Mouse (Mus musculus) intestine, embryonic 15.5 days (tissue): ENCODE measurements around the gene Sgpl1. TPM values are rescaled to one million over a fixed set of nuclear protein-coding genes. Genes with fewer than 3 reads are reported as not detected.
A peak's percentile ranks its signal among the peaks of the same experiment; 100 is the strongest.
"Not testable (repeated sequence)": the region's sequence is repeated elsewhere in the genome, so short reads cannot be mapped to it uniquely, and the experiment has no call there.

Experiments
- ATAC-seq: fragments of 200-750 bp; cut with Nextera tagmentation; 2 replicates; pipeline ENCODE4 v1.8.0; 2017; ENCODE audit warnings: moderate TSS enrichment, moderate library complexity
- H3K27ac ChIP-seq: fragments of 300-500 bp; sonication (generic); 2 replicates; pipeline ENCODE4 v1.5.1; 2015; ENCODE audit warnings: mild to moderate bottlenecking, inconsistent platforms
- H3K27me3 ChIP-seq: fragments of 300-500 bp; sonication (generic); replicated peaks from 2 replicates; pipeline ENCODE4 v1.6.1; 2015; ENCODE audit warnings: inconsistent platforms
- H3K36me3 ChIP-seq: fragments of 300-500 bp; sonication (generic); 2 replicates; pipeline ENCODE4 v1.6.1; 2015; ENCODE audit warnings: inconsistent platforms
- H3K4me1 ChIP-seq: fragments of 300-500 bp; sonication (generic); replicated peaks from 2 replicates; pipeline ENCODE4 v1.6.1; 2015; ENCODE audit warnings: inconsistent platforms
- H3K4me2 ChIP-seq: fragments of 300-500 bp; sonication (generic); replicated peaks from 2 replicates; pipeline ENCODE4 v1.6.1; 2015; ENCODE audit warnings: mild to moderate bottlenecking, inconsistent platforms
- H3K4me3 ChIP-seq: fragments of 300-500 bp; sonication (generic); replicated peaks from 2 replicates; pipeline ENCODE4 v1.5.1; 2015; ENCODE audit warnings: inconsistent platforms
- H3K9ac ChIP-seq: fragments of 300-500 bp; sonication (generic); 2 replicates; pipeline ENCODE4 v1.6.1; 2015; ENCODE audit warnings: inconsistent platforms
- H3K9me3 ChIP-seq: fragments of 300-500 bp; sonication (generic); 2 replicates; pipeline ENCODE4 v1.6.1; 2016; ENCODE audit warnings: inconsistent platforms
- WGBS: fragments of 180-500 bp; shearing (Covaris S2); methylation state at CpG from one replicate; pipeline ENCODE4 v1.1.7; 2015; 5-methylcytosine and 5-hydroxymethylcytosine counted together
- polyA plus RNA-seq: library from polyadenylated mRNA; unstranded; fragments of >200 nt; fragmentation: Nextera tagmentation; extraction: Ambion mirVana; gene quantifications from 2 replicates; pipeline ENCODE4 v1.2.1, GENCODE M21; 2015

Sgpl1 gene
- polyA plus RNA-seq, 1 experiment from 2014 or later: 77.1 TPM

- not testable (repeated sequence) for H3K27me3 ChIP-seq, H3K27ac ChIP-seq, H3K4me2 ChIP-seq, H3K9me3 ChIP-seq, H3K4me1 ChIP-seq, ATAC-seq, H3K36me3 ChIP-seq, H3K9ac ChIP-seq, H3K4me3 ChIP-seq
- 91% methylated on average over 4 of the region's 4 CpGs for WGBS
Measured at GRCm38 (mm10) chr10:61121732-61122131, 25.8 kb downstream of the Sgpl1 start.

GRCm38 (mm10) chr10:61114246-61114720 is 33.2 kb downstream of the Sgpl1 start:
- 89% methylated on average over 2 of the region's 2 CpGs for WGBS
- H3K27ac ChIP-seq: no peak overlapping the region

GRCm38 (mm10) chr10:61103564-61104114 is 43.9 kb downstream of the Sgpl1 start:
- no peaks in the 10 kb centered on the region for H3K4me1 ChIP-seq
- no peak for ATAC-seq
- H3K4me3 ChIP-seq: no peak overlapping the region
- WGBS: 86% methylated on average over 3 of the region's 3 CpGs
- no peaks in the 10 kb centered on the region for H3K27me3 ChIP-seq
- H3K9me3 ChIP-seq: no peaks in the 10 kb centered on the region
- H3K27ac ChIP-seq: no peak overlapping the region
- peaks cover 34% of the 10 kb centered on the region for H3K36me3 ChIP-seq
- H3K4me2 ChIP-seq: no peak overlapping the region
- no peak overlapping the region for H3K9ac ChIP-seq

More at GRCm38 (mm10) chr10:61114246-61114720, 33.2 kb downstream of the Sgpl1 start:
- Histone ChIP-seq H3K36me3 (peaks cover 2% of the 10 kb centered on the region), H3K4me2 (no peak overlapping the region), H3K4me3 (no peak overlapping the region), H3K9ac (no peak overlapping the region), H3K9me3 (no peaks in the 10 kb centered on the region), H3K27me3 (no peaks in the 10 kb centered on the region), H3K4me1 (no peaks in the 10 kb centered on the region)
- no peak for ATAC-seq

GRCm38 (mm10) chr10:61091866-61092265 is 55.6 kb downstream of the Sgpl1 start:
- Histone ChIP-seq H3K4me1 (no peaks in the 10 kb centered on the region), H3K4me3 (no peak overlapping the region), H3K27me3 (no peaks in the 10 kb centered on the region), H3K9ac (no peak overlapping the region), H3K27ac (no peak overlapping the region), H3K36me3 (no peaks in the 10 kb centered on the region), H3K4me2 (no peak overlapping the region), H3K9me3 (no peaks in the 10 kb centered on the region)
- 84% methylated on average over 6 of the region's 6 CpGs for WGBS
- no peak for ATAC-seq

DNA sequence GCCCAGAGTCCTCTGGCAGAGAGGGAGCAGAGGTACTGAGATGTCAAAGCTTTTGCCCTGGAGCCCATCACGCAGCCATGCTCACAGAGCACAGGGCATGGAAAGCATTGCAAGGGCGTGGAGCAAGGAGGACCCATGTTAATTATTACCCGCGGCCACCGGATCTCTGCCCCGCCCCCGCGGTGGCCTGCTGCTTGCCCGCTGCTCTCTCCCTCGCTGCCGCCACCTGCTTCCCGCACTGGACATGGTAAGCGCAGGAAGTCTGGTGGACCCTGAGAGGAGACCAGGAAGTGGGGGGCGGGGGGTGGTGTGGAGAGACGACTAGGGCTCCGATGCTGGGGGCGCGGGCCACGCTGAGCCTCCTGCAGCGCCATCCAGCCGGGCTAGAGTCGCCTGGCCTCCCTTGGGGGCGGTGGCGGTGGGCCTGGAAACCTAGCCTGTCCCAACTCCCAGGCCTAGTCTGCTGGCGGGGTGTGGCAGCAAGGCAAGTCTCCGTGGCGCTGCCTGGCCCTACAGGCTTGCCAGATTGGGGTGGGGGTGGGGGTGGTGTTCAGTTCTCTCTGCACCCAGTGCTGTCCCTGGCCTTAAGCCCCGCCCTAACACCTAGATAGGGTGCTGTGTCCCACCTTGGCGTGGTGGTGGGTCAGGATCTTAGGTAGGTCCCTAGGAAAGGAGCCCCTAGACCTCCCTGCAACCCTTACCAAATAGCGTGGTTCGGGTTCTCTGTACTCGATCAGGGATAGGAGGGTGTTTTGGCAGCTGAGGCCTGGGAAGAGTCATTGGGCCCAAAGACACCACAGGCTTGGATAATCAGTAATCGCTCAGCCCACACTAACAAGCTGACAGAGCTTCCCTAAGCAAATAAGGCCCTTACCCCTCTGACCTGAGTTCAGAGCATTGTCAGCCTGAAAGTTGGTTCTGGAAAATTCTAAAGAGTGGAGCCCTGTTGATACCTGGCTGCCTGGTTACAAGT is 58.0 kb downstream of the Sgpl1 start, which contains the start of gene Pcbd1:
Gene Pcbd1 (plus strand): TSS at position 162 of the 973 bp plus-strand sequence.
- WGBS: 6% methylated on average over 33 of the region's 33 CpGs
- H3K4me1 ChIP-seq: no peaks in the 10 kb centered on the region
- no peaks in the 10 kb centered on the region for H3K9me3 ChIP-seq
- H3K27ac ChIP-seq: peak within 1 kb of the TSS; percentile 86
- peak within 1 kb of the TSS; percentile 75 for H3K4me2 ChIP-seq
- H3K27me3 ChIP-seq: no peaks in the 10 kb centered on the region
- ATAC-seq: peak; percentile 93
- H3K9ac ChIP-seq: peak within 1 kb of the TSS; percentile 69
- no peaks in the 10 kb centered on the region for H3K36me3 ChIP-seq
- peak within 1 kb of the TSS; percentile 51 for H3K4me3 ChIP-seq

DNA sequence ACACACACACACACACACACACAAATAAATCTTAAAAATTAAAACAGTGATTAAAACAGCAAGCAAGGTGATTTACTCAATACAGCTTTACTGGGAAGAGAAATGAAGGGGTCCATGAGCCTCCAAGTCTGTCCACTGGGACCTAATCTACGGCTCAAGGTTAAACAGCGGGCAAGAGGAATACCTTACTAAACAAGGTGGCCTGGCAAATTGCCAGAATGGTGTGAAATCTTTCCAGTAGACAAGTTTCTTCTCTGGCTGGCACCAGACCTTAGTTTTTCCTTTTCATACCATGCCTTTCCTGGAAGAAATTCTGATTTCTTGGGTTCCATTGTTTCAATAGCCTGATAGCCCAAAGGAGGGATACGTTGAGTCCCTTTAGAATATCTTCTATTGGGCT is 59.0 kb downstream of the Sgpl1 start:
- Histone ChIP-seq H3K27me3 (no peaks in the 10 kb centered on the region), H3K4me1 (no peaks in the 10 kb centered on the region), H3K9me3 (no peaks in the 10 kb centered on the region), H3K36me3 (no peaks in the 10 kb centered on the region), H3K4me2 (no peak overlapping the region), H3K4me3 (no peak overlapping the region), H3K9ac (no peak overlapping the region), H3K27ac (no peak overlapping the region)
- no peak for ATAC-seq
- WGBS: 66% methylated on average over 3 of the region's 3 CpGs

- no peak overlapping the region for H3K27ac ChIP-seq
- no peaks in the 10 kb centered on the region for H3K4me1 ChIP-seq
- no peak for ATAC-seq
- no peaks in the 10 kb centered on the region for H3K36me3 ChIP-seq
- H3K27me3 ChIP-seq: no peaks in the 10 kb centered on the region
- H3K9me3 ChIP-seq: no peaks in the 10 kb centered on the region
- H3K4me3 ChIP-seq: no peak overlapping the region
- H3K9ac ChIP-seq: no peak overlapping the region
- 58% methylated on average over 3 of the region's 3 CpGs for WGBS
- no peak overlapping the region for H3K4me2 ChIP-seq
Measured at GRCm38 (mm10) chr10:61086502-61086901, 61.0 kb downstream of the Sgpl1 start.

- Histone ChIP-seq H3K36me3 (no peaks in the 10 kb centered on the region), H3K4me2 (no peak overlapping the region), H3K9ac (no peak overlapping the region), H3K27ac (no peak overlapping the region), H3K4me3 (no peak overlapping the region), H3K9me3 (no peaks in the 10 kb centered on the region), H3K4me1 (peaks cover 6% of the 10 kb centered on the region; the same call in 1 of the 2 replicates), H3K27me3 (no peaks in the 10 kb centered on the region)
- no peak for ATAC-seq
- 80% methylated on average over 2 of the region's 2 CpGs for WGBS
Measured at GRCm38 (mm10) chr10:61085364-61085763, 62.1 kb downstream of the Sgpl1 start.

GRCm38 (mm10) chr10:61080931-61081255 is 66.6 kb downstream of the Sgpl1 start:
- Histone ChIP-seq H3K27me3 (no peaks in the 10 kb centered on the region), H3K4me2 (peak overlapping the region; percentile 43; the same call in 1 of the 2 replicates), H3K36me3 (no peaks in the 10 kb centered on the region), H3K27ac (no peak overlapping the region), H3K9ac (no peak overlapping the region), H3K9me3 (no peaks in the 10 kb centered on the region), H3K4me3 (no peak overlapping the region), H3K4me1 (peaks cover 10% of the 10 kb centered on the region; the same call in 1 of the 2 replicates)
- 55% methylated on average over 11 of the region's 11 CpGs for WGBS
- ATAC-seq: peak; percentile 79

DNA sequence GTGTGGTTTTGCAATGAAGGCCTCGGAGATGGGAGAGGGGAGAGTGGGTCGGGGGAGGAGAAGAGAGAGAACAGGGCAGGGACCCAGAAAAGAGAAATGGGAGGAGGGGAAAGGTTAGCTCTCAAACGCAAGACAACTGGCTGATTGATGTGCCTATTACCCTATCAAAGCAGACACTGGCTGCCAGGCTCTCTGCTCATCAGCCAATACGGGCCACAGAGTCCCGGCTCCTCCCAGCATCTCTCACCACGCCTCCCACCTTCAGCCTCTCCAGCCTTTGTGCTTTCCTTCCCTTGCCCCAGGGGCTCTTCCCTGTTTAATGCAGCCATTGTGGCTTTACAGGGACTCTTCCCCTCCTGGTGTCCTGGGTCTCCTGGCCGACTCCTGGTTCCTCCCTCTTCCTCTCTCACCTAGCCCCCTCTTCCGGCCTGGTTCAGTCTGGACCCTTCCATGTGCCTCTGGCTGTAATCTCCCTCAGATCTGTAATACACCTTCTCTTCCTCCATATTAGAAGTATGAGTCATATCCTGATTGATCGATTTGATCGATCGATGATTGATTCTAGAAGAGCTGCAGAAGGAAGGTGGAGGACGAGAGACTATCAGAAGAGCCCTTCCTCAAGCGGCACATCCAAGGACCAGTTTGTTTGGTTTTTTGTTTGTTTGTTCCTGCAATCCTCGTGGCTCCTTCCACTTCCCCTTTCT is 67.1 kb downstream of the Sgpl1 start:
- Histone ChIP-seq H3K36me3 (no peaks in the 10 kb centered on the region), H3K4me3 (0 out of 2 replicates have a peak overlapping the region, but pooled peaks have one; percentile 2), H3K4me2 (peak overlapping the region; percentile 43), H3K9ac (no peak overlapping the region), H3K27me3 (no peaks in the 10 kb centered on the region), H3K9me3 (no peaks in the 10 kb centered on the region), H3K4me1 (peaks cover 10% of the 10 kb centered on the region; the same call in 1 of the 2 replicates), H3K27ac (no peak overlapping the region)
- ATAC-seq: peak; percentile 96
- WGBS: 37% methylated on average over 14 of the region's 14 CpGs

- ATAC-seq: no peak
- Histone ChIP-seq H3K27me3 (no peaks in the 10 kb centered on the region), H3K4me3 (no peak overlapping the region), H3K4me2 (no peak overlapping the region), H3K9me3 (no peaks in the 10 kb centered on the region), H3K9ac (no peak overlapping the region), H3K4me1 (peaks cover 10% of the 10 kb centered on the region), H3K27ac (no peak overlapping the region), H3K36me3 (no peaks in the 10 kb centered on the region)
- 96% methylated on average over 3 of the region's 3 CpGs for WGBS
Measured at GRCm38 (mm10) chr10:61075607-61076006, 71.9 kb downstream of the Sgpl1 start.

DNA sequence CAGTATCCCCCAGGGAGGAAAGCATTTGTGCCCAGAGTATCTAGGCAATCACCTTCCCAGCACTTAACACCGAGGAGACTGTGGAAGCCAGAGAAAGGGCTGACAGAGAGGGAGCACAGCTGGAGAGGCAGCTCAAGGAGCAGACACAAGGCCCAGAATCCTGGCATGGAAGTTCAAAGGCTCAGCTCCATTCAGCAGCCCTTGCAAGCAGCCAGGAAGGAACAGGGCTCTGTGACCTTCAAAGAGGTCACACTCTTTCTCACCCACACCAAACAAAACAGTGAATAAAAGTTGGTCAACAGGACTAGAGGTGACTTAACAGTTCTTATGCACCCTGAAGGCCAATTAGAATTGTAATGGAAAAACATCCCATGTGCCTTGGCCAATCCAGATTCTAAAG is 72.9 kb downstream of the Sgpl1 start:
- Histone ChIP-seq H3K4me3 (no peak overlapping the region), H3K27ac (no peak overlapping the region), H3K4me2 (no peak overlapping the region), H3K4me1 (peaks cover 4% of the 10 kb centered on the region; the same call in 1 of the 2 replicates), H3K36me3 (no peaks in the 10 kb centered on the region), H3K9ac (no peak overlapping the region), H3K27me3 (no peaks in the 10 kb centered on the region), H3K9me3 (no peaks in the 10 kb centered on the region)
- ATAC-seq: no peak
- WGBS: 17% methylated on average over 1 of the region's 1 CpGs
